In genomic region chr15:98607557-98607956, GRCm38 (mm10) we compare ENCODE assay signal across 1 mouse cellular context.
A peak's percentile ranks its signal among the peaks of the same experiment; 100 is the strongest.
TF ChIP-seq lines count a peak whose summit lies in the region.

No protein-coding gene starts in this region.

TF ChIP-seq in MEL, 35 proteins besides CTCF, POLR2A, EP300 and RAD21 (continued from another document):
- TF ChIP-seq MAFK (IDR thresholded peaks at IDR 0.05; ENCODE audit: borderline replicate concordance, low read depth, low read length), result no peak
- peak; percentile 13; the same call in 1 of the 2 replicates for TF ChIP-seq ZMIZ1 (IDR thresholded peaks at IDR 0.05; ENCODE audit: low read depth, low read length)
- no peak for TF ChIP-seq CHD2 (IDR thresholded peaks at IDR 0.05; ENCODE audit: low read length)
- TF ChIP-seq GATA1 (IDR thresholded peaks at IDR 0.05; ENCODE audit: low read depth, low read length), result no peak
